Mouse (Mus musculus) midbrain, embryonic 14.5 days (tissue): ENCODE results near the gene Afap1l2. TPM values are rescaled to one million over a fixed set of nuclear protein-coding genes. Genes with fewer than 3 reads are reported as not detected.

Experiments
- ATAC-seq: fragments of 200-750 bp; cut with Nextera tagmentation; 2 replicates; pipeline ENCODE4 v1.8.0; 2017; ENCODE audit warnings: moderate number of reproducible peaks, moderate library complexity; ENCODE audit not compliant: low FRiP score, low TSS enrichment
- DNase-seq: peaks from one replicate; pipeline ENCODE4 v3.0.0-alpha.2; 2015
- H3K27ac ChIP-seq: fragments of 300-500 bp; sonication (generic); replicated peaks from 2 replicates; pipeline ENCODE4 v1.5.1; 2014; ENCODE audit warnings: mild to moderate bottlenecking, low read depth, low read length, moderate library complexity
- H3K27me3 ChIP-seq: fragments of 300-500 bp; sonication (generic); 2 replicates; pipeline ENCODE4 v1.6.1; 2014; ENCODE audit warnings: low read length, control low read depth, mixed read lengths; ENCODE audit not compliant: control insufficient read depth, insufficient read depth
- H3K36me3 ChIP-seq: fragments of 300-500 bp; sonication (generic); 2 replicates; pipeline ENCODE4 v1.6.1; 2014; ENCODE audit warnings: low read length, control low read depth; ENCODE audit not compliant: control insufficient read depth, insufficient read depth
- H3K4me1 ChIP-seq: fragments of 300-500 bp; sonication (generic); 2 replicates; pipeline ENCODE4 v1.6.1; 2014; ENCODE audit warnings: mild to moderate bottlenecking, antibody characterized with exemption, low read length, control low read depth; ENCODE audit not compliant: control insufficient read depth, insufficient read depth
- H3K4me2 ChIP-seq: fragments of 300-500 bp; sonication (generic); 2 replicates; pipeline ENCODE4 v1.6.1; 2014; ENCODE audit warnings: mild to moderate bottlenecking, low read length, moderate library complexity
- H3K4me3 ChIP-seq: fragments of 300-500 bp; sonication (generic); replicated peaks from 2 replicates; pipeline ENCODE4 v1.5.1; 2014; ENCODE audit warnings: low read depth, low read length
- H3K9ac ChIP-seq: fragments of 300-500 bp; sonication (generic); replicated peaks from 2 replicates; pipeline ENCODE4 v1.6.1; 2014; ENCODE audit warnings: mild to moderate bottlenecking, low read length, moderate library complexity
- H3K9me3 ChIP-seq: fragments of 300-500 bp; sonication (generic); 2 replicates; pipeline ENCODE4 v1.6.1; 2016; ENCODE audit warnings: low read length, control low read depth, mixed read lengths; ENCODE audit not compliant: control insufficient read depth
- WGBS: fragments of 180-500 bp; shearing (Covaris S2); extraction: QIAGEN DNeasy Blood & Tissue Kit; methylation state at CpG from one replicate; pipeline ENCODE4 v1.1.7; 2014; 5-methylcytosine and 5-hydroxymethylcytosine counted together
- polyA plus RNA-seq: library from polyadenylated mRNA; unstranded; fragments of >200 nt; fragmentation: Nextera tagmentation; extraction: Ambion mirVana; gene quantifications from 2 replicates; pipeline ENCODE4 v1.2.1, GENCODE M21; 2014

Afap1l2 gene
- 5.7 and 8.8 TPM in 2 replicates for polyA plus RNA-seq

DNA sequence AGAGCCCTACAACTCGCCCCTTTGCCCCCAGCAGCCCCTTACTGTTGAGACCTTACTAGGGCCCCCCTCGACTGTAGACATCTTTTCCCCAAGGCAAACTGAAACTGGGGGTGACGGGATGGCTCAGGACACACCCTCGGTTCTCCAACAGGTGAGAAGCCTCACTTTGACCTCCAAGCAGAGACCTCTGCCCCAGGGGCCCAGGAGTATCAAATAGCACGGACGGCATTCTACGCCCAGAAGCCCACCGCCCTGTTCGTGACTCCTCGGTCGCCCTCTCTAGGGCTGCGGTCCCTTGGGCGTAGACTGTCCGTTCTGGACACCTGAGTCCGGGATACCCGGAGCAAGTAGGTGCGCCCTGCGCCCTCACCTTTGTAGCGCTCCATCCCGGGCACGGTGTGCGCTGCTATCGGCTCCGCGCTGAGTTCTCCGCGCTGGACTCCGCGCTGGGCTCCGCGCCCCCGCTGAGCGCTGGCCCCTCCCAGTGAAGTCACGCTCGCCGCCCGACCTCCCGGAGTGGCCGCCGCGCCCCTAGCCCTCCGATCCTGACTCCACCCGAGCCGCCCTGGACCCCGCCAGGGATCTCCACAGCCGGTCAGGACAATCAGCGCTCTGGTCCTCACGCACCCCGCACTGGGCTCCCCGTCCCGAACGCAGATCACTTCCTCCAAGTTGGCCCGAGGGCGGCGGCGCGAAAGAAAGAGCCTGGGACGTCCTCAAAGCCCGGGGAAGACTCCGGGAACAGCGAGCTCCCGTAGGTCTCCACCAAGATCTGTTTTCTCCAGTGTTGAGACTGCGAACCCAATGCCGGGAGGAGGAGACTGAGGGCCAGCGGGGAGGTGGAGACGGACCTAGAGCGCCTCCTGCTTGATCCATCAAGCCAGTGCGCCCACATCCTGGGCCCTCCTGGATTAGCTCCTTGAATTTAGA is at the start of gene Afap1l2:
TSS of gene Afap1l2 (minus strand) at position 448 of the 930 bp plus-strand sequence.
- WGBS: 2% methylated on average over 68 of the region's 68 CpGs
- Histone ChIP-seq H3K4me3 (peak within 1 kb of the TSS; percentile 35), H3K9ac (peak within 1 kb of the TSS; percentile 13; the same call in 1 of the 2 replicates), H3K9me3 (no peaks in the 10 kb centered on the region), H3K4me1 (peaks cover 7% of the 10 kb centered on the region), H3K36me3 (no peaks in the 10 kb centered on the region), H3K27me3 (peaks cover 22% of the 10 kb centered on the region), H3K27ac (no peak within 1 kb of the TSS), H3K4me2 (peak within 1 kb of the TSS; percentile 68)
- ATAC-seq: no peak; the same call in none of the 2 replicates
- DNase-seq: peak; percentile 53

DNA sequence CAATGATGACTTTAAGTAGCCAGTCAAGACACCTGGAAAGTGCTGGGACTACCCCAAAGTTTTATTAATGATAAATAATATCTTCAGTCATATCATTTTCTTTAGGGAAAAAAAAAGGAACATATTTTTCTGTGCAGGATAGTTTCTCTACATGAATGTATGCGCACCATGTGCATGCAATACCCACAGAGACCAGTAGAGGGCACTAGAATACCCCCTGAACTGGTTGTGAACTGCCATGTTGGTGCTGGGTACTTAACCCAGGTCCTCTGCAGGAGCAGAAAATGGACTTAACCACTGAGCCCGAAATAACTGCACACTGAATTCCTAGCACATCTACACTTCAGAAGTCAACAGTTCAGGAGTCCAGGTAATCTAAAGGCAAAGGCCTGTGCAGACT is 49.5 kb upstream of the Afap1l2 start:
- H3K9ac ChIP-seq: no peak overlapping the region
- H3K27me3 ChIP-seq: no peaks in the 10 kb centered on the region
- H3K4me3 ChIP-seq: no peak overlapping the region
- DNase-seq (no peak), ATAC-seq (no peak)
- 100% methylated on average over 2 of the region's 2 CpGs for WGBS
- no peak overlapping the region for H3K27ac ChIP-seq
- H3K4me1 ChIP-seq: no peaks in the 10 kb centered on the region
- peaks cover 3% of the 10 kb centered on the region; the same call in 1 of the 2 replicates for H3K9me3 ChIP-seq
- no peak overlapping the region for H3K4me2 ChIP-seq
- H3K36me3 ChIP-seq: peaks cover 9% of the 10 kb centered on the region; the same call in 1 of the 2 replicates

DNA sequence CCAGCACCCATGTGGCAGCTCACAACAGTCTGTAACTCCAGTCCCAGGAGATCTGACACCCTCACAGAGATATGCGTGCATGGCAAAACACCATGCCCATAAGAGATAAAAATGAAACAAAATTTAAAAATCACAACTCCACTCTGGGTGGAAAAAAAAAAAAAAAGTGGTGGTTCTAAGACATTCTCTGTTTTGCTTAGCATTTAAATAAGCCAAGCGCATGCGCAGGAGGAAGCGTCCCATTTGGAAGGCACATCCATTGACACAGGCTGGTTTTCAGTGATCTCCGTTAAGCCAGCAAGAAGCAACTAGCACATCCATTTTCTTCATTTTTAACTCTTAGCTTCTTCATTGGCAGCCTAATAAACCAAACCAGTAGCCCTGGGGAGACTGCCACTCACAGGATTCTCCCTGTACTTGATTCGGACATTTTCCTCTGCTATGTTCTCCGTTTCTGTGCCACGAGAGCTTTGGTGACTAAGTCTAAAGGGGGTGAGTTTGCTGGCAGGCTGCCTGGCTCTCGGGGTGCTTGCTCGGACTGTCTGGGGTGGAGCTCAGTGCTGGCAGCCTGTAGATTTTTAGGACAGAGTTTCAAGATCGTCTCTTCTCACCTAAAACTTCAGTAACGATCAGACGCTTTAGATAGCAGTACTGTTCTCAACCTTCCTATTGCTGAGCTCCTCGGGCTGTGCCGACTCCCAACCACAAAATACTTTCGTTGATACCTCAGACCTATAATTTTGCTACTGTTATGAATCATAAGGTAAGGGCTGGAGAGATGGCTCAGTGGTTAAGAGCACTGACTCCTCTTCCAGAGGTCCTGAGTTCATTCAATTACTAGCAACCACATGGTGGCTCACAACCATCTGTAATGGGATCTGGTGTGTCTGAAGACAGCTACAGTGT is 47.4 kb upstream of the Afap1l2 start:
- WGBS: 92% methylated on average over 16 of the region's 16 CpGs
- peaks cover 5% of the 10 kb centered on the region; the same call in 1 of the 2 replicates for H3K36me3 ChIP-seq
- no peaks in the 10 kb centered on the region for H3K4me1 ChIP-seq
- no peak overlapping the region for H3K27ac ChIP-seq
- H3K4me3 ChIP-seq: no peak overlapping the region
- H3K9ac ChIP-seq: no peak overlapping the region
- ATAC-seq (no peak), DNase-seq (no peak)
- no peaks in the 10 kb centered on the region for H3K27me3 ChIP-seq
- peaks cover 3% of the 10 kb centered on the region; the same call in 1 of the 2 replicates for H3K9me3 ChIP-seq
- H3K4me2 ChIP-seq: no peak overlapping the region

DNA sequence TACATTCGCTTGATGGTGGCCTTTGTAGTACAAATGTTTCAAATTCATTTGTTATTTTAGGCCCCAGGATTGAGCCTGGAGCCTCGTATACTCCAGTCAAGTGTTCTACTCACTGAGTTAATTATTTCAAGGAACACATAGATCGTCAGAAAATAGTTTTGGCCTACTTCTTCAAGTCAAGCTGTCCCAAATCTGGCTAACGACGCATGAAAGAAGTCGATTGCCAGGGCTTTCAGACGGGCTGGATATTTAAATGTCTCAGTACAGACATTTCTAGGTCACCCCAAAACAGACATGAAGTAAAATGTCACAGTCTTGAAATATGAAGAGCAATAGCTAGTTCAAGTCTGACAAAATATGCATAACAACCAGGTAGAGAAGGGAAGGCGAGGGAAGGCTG is 44.9 kb upstream of the Afap1l2 start:
- Histone ChIP-seq H3K4me3 (no peak overlapping the region), H3K27me3 (no peaks in the 10 kb centered on the region), H3K4me2 (no peak overlapping the region), H3K27ac (no peak overlapping the region), H3K9ac (no peak overlapping the region), H3K36me3 (peaks cover 5% of the 10 kb centered on the region; the same call in 1 of the 2 replicates), H3K4me1 (no peaks in the 10 kb centered on the region), H3K9me3 (peaks cover 3% of the 10 kb centered on the region; the same call in 1 of the 2 replicates)
- no peak for DNase-seq
- no peak for ATAC-seq
- WGBS: 88% methylated on average over 8 of the region's 8 CpGs

DNA sequence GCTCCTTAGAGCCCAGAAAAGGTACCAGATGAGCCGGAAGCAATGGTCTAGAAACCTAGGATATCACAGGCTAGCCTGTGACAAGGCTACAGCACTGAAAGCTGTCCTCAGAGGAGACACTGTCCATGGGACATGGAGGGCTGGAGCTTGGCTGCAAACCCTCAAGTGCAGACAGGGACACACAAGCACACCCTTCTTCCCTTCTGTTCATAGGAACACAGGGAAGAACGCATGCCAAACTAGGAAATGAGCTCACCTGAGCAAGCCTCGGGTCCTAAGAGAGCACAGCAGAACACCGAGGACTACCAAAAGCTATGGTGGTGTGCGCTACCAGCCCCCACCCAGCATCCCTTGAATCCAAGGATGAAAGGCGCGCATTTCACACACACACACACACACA is 44.0 kb upstream of the Afap1l2 start:
- DNase-seq: no peak
- no peak for ATAC-seq
- Histone ChIP-seq H3K4me3 (no peak overlapping the region), H3K4me1 (no peaks in the 10 kb centered on the region), H3K27me3 (no peaks in the 10 kb centered on the region), H3K27ac (no peak overlapping the region), H3K9me3 (no peaks in the 10 kb centered on the region), H3K4me2 (no peak overlapping the region), H3K9ac (no peak overlapping the region), H3K36me3 (no peaks in the 10 kb centered on the region)
- 95% methylated on average over 7 of the region's 7 CpGs for whole genome bisulfite sequencing

DNA sequence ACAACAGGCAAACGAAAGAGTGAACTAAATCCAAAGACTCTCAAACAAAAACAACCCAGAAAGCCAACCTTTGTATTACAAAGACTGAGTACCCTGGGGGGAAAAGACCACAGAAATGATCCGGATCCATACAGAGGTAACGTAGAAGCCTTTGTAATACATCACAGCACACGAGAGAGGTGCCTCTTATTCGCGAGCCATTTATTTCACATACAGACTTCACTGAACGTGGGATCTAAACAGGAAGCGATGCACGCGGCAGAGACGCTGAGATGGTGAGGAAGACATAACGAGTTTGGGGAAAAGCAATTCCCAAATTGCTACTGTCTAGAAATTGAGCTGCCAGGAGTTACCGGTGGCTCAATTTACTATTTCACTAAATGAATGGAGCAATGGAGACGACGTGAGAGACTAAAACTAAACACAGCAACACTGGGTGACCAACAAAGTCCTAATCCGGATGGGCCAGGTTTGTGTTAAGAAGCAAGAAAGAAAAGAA is 41.6 kb upstream of the Afap1l2 start:
- H3K4me1 ChIP-seq: no peaks in the 10 kb centered on the region
- H3K4me3 ChIP-seq: no peak overlapping the region
- WGBS: 44% methylated on average over 16 of the region's 16 CpGs
- 0 out of 2 replicates have a peak overlapping the region, but pooled peaks have one; percentile 16 for H3K27ac ChIP-seq
- DNase-seq (peak; percentile 46), ATAC-seq (no peak)
- H3K36me3 ChIP-seq: no peaks in the 10 kb centered on the region
- no peaks in the 10 kb centered on the region for H3K9me3 ChIP-seq
- no peak overlapping the region for H3K4me2 ChIP-seq
- H3K27me3 ChIP-seq: no peaks in the 10 kb centered on the region
- H3K9ac ChIP-seq: no peak overlapping the region

DNA sequence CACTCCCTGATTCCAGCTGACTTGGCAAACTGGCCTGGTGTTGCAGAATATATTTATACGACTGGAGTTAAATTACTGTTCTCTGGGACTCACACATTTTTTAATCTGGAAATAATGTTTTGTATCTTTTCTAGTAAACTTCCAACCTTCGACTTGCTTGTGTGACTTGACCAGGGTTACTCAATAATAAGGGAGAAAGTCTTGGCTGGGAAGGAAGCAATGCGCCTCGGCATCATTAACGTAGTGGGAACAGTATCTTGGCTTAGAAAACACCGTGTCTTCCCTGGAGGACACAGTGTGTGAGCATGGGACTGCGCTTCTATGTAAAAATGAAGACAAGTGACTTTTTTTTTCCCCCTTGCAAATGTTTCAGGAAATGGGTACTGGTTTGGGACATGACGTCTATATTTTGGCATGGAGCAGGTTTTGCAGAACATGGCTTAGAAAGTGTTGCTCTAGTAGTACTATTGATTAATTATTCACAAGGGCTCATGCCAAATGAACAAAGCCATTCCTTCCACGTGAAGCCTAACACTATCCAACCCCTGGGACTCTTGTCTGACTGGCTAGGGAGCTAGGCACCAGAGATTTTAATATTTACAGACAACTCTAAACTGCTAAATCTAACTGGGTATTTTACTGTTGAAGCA is 39.8 kb upstream of the Afap1l2 start:
- H3K27ac ChIP-seq: no peak overlapping the region
- DNase-seq (no peak), ATAC-seq (no peak)
- no peaks in the 10 kb centered on the region; the same call in 1 of the 2 replicates for H3K36me3 ChIP-seq
- no peaks in the 10 kb centered on the region for H3K27me3 ChIP-seq
- no peaks in the 10 kb centered on the region for H3K9me3 ChIP-seq
- H3K4me2 ChIP-seq: no peak overlapping the region
- H3K9ac ChIP-seq: no peak overlapping the region
- 75% methylated on average over 9 of the region's 9 CpGs for WGBS
- no peaks in the 10 kb centered on the region for H3K4me1 ChIP-seq
- no peak overlapping the region for H3K4me3 ChIP-seq

DNA sequence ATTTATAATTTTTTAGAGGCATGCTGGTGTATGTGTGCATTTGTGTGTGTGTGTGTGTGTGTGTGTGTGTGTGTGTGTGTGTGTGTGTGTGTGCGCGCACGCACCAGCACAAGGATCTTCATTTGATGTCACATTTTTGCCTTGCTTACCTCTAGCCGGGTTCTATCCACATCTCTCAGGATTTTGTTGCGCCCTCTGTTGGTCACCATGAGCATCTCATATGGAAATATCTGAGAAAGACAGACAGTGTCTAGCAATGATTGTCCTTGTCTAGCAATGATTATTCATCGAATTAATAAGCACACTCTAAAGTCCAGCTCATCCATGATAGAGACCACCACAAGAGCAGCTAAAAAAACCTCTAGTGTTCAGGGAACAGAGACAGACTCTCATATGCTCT is 31.2 kb upstream of the Afap1l2 start:
- DNase-seq: peak; percentile 71

More for the DNA sequence above, 31.2 kb upstream of the Afap1l2 start:
- Histone ChIP-seq H3K4me1 (no peaks in the 10 kb centered on the region), H3K4me3 (no peak overlapping the region), H3K36me3 (peaks cover 30% of the 10 kb centered on the region), H3K27me3 (no peaks in the 10 kb centered on the region), H3K9ac (no peak overlapping the region), H3K9me3 (no peaks in the 10 kb centered on the region), H3K4me2 (no peak overlapping the region), H3K27ac (no peak overlapping the region)
- no peak for ATAC-seq
- WGBS: 58% methylated on average over 6 of the region's 6 CpGs
